Mouse (Mus musculus) gonadal fat pad, adult 2 months (tissue): ENCODE data around the gene Nacc1. TPM values are rescaled to one million over a fixed set of nuclear protein-coding genes. Genes with fewer than 3 reads are reported as not detected.

Source experiments
- DNase-seq: peaks from one replicate; pipeline ENCODE4 v3.0.0-alpha.2; 2012; ENCODE audit warnings: low read depth
- polyA plus RNA-seq: library from polyadenylated mRNA; depleted of rRNA; stranded (reverse); fragments of >200 nt; gene quantifications from 2 replicates; pipeline ENCODE4 v1.2.3, GENCODE M21; 2012

Gene Nacc1
- polyA plus RNA-seq, 1 experiment = 95.8 TPM

GRCm38 (mm10) chr8:84714161-84714560, 26.5 kb upstream of the Nacc1 start:
- DNase-seq = no peak

GRCm38 (mm10) chr8:84713381-84713780, 25.7 kb upstream of the Nacc1 start:
- DNase-seq = no peak

DNA sequence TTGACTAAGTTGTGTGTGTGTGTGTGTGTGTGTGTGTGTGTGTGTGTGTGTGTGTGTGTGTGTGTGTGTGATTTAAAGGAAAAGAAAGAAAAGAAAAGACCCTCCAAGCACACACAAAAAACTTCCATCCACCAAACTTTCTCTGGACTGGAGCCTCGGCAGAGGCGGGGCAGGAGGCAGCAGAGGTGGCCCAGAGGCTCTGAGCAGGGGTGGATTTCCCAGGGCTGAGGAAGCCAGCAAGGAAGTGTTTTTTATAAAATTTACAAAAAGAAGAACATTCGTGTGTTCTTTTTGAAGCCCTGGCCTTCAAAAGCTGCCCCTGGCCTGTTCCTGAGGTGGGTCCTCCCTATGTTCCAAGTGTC, 25.1 kb upstream of the Nacc1 start:
- no peak for DNase-seq

DNA sequence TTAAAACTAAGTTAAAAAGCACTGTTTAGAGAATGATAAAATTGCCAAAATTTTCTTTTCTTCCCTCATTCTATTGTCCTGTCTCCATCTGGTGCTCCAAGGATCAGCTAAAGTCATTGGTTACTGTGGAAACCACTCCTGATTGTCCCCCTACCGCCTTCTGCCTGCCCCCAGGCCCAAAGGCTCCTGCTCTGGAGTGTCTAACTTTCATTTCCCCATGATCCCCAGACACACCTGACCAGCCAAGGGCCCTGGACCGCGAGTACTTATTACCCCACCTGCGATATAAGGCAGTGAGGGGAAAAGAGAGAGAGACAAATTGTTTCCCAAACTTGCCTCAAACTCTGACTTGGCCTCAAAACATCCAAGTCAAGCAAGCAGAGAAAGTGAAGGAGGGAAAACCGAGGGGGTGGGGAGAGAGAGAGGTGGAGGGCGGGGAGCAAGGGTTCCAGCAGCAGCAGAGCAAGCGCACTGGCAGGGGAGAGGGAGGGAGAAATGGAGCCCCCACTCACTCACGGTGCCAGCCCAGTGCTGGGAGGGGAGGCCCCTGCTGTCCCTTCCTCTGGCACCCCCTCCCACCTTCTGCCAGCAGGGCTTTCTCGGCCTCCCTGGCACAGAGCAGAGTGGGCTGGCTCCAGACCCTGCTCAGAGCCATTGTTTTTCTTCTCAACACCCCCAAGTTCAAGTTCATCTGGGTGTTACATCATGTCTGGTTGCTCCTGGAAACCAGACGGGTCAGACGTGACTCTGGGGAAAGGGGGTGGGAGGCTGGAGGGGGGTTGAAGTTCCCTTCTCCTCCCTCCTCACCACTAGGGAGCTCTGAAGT, 24.5 kb upstream of the Nacc1 start:
- no peak for DNase-seq

DNA sequence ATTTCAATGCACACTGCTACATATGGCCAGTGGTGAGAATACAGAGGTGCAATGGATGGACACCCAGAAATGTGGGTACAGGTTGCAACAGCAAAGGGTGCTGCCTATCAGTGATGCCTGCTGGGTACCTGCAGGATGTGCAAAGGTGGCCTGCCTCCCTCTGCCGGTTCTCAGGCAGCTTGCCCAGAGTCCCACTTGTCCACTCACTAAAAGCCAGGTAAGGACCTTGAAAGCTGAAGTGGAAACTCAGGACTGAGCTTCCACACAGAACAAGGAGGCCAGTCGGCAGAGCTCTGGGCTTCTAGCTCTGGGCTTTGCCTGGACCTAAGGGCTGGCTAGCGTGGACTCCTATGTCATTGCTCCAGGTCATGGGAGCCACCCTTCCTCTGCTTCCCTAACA, 23.6 kb upstream of the Nacc1 start:
- no peak for DNase-seq

GRCm38 (mm10) chr8:84709931-84710330, 22.3 kb upstream of the Nacc1 start:
- no peak for DNase-seq

DNA sequence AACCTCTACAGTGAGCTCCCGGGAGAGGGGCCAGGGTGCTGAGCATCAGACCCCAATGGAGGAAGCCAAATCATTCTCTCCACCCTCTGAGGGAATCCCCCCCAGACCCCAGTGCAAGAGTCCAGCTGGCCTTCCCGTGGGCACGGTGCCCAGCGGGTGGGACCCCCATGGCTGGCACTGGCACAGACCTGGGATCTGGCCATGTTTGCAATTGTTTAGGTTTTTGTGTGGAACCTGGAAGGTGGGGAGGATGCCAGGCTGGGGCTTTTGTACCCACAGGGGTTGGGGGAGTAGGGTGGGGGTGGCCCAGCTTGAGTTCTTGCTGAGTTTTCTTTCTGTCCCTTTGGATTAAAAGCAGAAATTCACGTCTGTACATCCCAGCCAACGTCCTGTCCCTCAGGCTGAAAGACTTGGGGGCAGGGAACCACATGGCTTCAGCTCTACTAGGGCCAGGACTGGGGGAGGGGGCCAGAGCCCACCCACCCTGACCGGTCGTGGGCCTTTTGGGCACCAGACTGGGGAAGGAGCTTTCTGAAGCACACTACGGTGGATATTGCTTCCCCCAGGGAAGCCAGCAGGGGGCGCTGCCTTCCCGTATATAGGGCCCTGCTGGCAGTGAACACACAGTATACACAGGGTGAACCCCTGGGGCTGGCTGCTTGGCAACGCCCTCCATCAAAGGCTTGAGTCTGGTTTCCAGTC, 21.3 kb upstream of the Nacc1 start:
- DNase-seq = no peak

- DNase-seq = no peak
Measured at GRCm38 (mm10) chr8:84708071-84708541, 20.4 kb upstream of the Nacc1 start.

- DNase-seq = no peak
Measured at GRCm38 (mm10) chr8:84707267-84707883, 19.7 kb upstream of the Nacc1 start.

DNA sequence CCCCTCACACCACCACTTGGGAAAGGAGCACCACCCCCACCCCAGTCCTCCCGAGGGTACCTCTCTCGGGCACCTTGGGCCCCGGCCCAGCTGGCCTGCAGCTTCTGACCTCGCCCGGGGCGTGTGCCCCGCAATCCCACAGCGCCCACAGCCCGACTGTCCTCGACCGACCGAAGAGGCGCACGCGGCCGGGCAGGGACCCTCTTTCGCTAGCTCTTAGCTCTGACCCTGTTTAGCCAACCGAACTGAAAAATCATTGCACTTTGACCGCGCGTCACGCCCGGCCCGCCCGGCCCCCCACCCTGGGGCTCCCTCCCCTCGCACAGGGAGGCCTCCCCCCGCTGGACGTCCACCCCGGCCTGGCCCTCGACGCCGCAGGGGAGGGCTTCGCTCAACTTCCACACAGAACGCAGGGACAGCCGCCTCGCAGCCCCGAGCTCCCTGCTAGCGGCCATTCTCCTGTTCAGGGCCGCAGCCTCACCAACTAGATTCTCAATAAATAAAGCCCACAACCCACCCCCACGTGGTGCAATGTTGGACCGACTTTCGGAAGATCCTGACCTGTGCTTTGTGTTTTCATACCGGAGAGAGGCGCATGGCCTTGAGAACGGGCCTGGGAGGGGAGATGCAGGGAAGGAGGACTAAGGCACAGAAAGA, 19.1 kb upstream of the Nacc1 start:
- no peak for DNase-seq

DNA sequence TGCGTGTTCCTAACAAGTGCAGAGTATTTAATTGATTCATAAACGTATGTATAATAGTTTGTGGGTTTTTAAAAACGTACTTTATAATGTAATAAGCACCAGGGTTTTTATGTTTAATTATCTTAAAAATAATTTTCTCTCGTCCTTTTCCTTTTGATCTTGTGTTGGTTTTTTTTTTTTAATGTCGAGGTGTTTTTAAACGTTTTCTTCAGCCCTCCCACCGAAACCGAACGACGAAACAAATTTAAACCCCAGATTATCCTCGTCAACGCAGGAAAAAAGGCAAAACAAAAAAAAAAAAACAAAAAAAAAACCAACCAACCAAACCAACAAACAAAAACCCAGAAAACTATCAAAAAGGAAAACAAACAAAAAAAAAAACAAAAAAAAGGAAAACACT, 18.3 kb upstream of the Nacc1 start:
- no peak for DNase-seq

DNA sequence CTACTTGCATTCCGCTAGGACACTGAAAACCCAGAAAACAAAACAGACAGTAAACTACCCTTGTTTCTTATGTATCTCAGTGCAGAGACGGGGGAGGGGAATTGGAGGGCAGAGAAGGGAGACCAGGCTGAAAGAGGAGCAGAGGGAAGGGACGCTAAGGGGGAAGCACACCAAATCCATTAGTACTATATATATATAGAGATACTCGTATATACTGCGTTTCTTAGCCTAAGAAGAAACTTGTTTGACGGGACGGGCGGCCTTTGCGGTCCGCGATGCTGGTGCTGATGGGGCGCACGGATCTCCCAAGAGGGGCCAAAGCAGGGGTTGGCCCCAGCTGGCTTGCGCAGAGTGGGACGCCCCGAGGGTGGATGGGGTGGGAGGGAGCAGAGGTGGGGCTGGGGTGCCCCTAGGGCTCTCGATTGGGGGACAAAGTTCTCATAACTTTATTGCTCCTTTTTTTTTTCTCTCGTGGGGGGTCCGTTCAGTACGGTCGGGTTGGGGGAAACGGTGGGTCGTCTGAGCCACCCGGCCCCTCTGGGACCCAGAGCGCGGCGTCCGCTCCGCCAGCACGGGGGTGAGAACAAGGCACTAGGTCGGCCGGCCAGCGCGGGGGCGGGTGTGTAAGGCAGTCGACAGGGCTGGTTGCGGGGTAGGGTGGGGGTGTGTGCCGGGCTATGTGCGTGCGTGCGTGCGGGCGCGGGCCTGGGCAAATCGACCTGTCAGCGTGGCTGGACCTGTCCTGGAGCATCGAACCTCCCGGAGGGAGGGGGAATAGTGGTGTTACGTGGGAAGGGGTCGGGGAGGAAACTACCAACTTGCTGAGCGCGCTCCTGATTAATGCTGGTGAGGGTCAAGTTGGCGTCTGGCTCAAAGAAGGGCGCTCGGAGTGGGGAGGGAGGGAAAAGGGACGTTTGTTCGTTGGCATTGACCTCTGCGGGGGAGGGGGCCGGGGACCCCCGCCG, 17.5 kb upstream of the Nacc1 start:
- no peak for DNase-seq

DNA sequence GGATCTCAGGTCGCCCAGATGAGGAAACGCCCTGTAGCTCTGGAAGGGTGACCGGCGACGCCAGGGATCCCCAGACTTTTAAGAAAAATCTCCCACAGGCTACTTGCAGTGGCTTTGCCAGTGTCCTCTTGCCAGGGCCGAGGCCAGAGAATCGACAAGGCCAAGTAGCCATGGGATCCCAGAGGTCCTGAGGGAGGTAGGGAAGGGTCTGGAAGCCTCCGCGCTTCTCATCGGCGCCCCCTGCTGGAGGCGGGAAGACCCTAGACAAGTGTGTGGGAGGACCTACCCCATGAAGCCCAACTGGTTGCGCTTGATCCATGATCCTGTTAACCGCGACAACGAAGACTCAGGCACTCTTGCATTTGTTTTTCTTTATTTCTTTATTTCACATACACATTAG, 16.7 kb upstream of the Nacc1 start:
- DNase-seq = no peak

- no peak for DNase-seq
Measured at GRCm38 (mm10) chr8:84703466-84704249, 16.0 kb upstream of the Nacc1 start.

- DNase-seq = no peak
Measured at GRCm38 (mm10) chr8:84702963-84703465, 15.4 kb upstream of the Nacc1 start.

- DNase-seq = no peak
Measured at GRCm38 (mm10) chr8:84702561-84702960, 14.9 kb upstream of the Nacc1 start.

GRCm38 (mm10) chr8:84700941-84701911, 13.6 kb upstream of the Nacc1 start, which contains the start of gene Lyl1:
Gene Lyl1, plus strand, starts transcription at chr8:84701457.
- no peak for DNase-seq

DNA sequence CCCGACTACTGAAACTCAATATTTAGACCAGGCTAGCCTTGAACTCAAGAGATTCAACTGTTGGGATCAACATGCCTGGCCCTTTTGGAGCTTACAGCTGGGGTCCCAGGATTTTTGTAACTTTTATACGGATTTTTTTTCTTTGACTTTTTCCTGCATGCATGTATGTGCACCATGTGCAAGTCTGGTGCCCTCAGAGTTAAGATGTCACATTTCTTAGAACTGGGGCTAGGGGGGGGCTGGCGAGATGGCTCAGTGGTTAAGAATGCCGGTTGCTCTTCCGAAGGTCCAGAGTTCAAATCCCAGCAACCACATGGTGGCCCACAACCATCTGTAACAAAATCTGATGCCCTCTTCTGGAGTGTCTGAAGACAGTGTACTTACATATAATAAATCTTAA, 12.9 kb upstream of the Nacc1 start:
- no peak for DNase-seq

GRCm38 (mm10) chr8:84699861-84700322, 12.2 kb upstream of the Nacc1 start:
- DNase-seq = no peak
